Mouse (Mus musculus): ENCODE measurements around the gene Pfkfb3.

- TF ChIP-seq CTCF (conservative IDR thresholded peaks at IDR 0.05; ENCODE audit: insufficient read depth, insufficient read length, low read depth, low read length) (no peak), POLR2A (IDR thresholded peaks at IDR 0.05; ENCODE audit: low read depth, low read length) (no peak)
Measured at GRCm38 (mm10) chr2:11578187-11578586, 24.3 kb upstream of the Pfkfb3 start.
